Mouse (Mus musculus): ENCODE results near the gene Nek11.

GRCm38 (mm10) chr9:105132002-105132367 lies 263.3 kb downstream of the Nek11 start:
- no peak for TF ChIP-seq CTCF (IDR thresholded peaks at IDR 0.05; ENCODE audit: low read depth, low read length)
- no peak for TF ChIP-seq TAL1 (conservative IDR thresholded peaks at IDR 0.05; ENCODE audit: low read depth, low read length)
- TF ChIP-seq GATA1 (IDR thresholded peaks at IDR 0.05; ENCODE audit: borderline replicate concordance, low read length) = no peak
- TF ChIP-seq GATA2 (IDR thresholded peaks at IDR 0.05; ENCODE audit: borderline replicate concordance, low read depth, low read length) = no peak
- no peak for TF ChIP-seq POLR2AphosphoS5 (IDR thresholded peaks at IDR 0.05; ENCODE audit: insufficient replicate concordance, low read depth, low read length)

Measured in G1E (cell line).